ENCODE assay signal across 10 mouse cellular contexts in the genomic region with DNA sequence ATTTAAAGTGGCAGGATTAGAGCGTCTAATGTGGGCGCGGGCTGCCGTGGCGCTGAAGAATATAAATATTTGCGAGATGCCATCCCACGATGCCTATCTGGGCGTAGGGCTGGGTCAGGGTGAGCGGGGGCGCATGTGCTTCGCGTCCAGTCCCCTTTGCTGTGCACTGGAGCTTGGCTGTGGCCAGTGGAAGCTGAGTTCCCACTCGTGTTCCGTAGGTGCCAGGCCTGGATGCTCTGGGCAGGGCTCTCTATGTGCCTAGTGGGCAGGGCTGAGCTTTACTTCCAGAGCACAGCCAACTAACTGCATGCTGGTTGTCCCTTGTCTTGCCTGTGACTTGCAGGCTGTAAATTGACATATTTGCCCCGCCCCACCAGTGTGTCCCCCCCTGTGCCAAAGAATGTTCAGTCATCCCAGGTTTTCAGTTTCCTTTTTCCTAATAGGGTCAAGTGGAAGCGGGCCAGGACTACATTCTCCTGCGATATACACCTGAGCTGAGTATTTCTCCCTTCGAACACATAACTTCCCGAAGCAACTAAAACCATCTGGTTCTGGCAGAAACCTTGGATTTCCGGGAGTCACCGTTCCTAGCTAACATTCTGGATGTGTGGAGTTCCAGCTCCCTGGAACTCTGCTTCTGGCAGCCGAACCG. TPM values are rescaled to one million over a fixed set of nuclear protein-coding genes. Genes with fewer than 3 reads are reported as not detected.
A peak's percentile ranks its signal among the peaks of the same experiment; 100 is the strongest.
DNase-seq lines count a peak whose midpoint lies in the region; ATAC-seq lines count a peak whose summit lies in the region.
"Had no signal": no experiment of that assay in that cellular context is flagged by ENCODE, and none has a peak within 500 bp of the region (broad histone marks: within the 10 kb centered on the region; RNA-seq: fewer than 3 reads in every experiment).

No protein-coding gene starts in this region.

- peak; percentile 39 for DNase-seq in hindbrain, embryonic 10.5 days (ENCODE audit: low spot score)
- no peak for DNase-seq in hindbrain, embryonic 14.5 days (ENCODE audit: low spot score)
- DNase-seq in embryo, embryonic 9.5 days (ENCODE audit: extremely low spot score): peak; percentile 48
- peak; percentile 60 to 73 for DNase-seq in kidney, adult 8-10 months
- DNase-seq in midbrain, embryonic 11.5 days (ENCODE audit: low spot score, missing footprints): peak; percentile 93
- DNase-seq in spleen, postnatal 14 days (ENCODE audit: low spot score in 2 of 2): no peak
- DNase-seq in frontal cortex, postnatal 14 days (ENCODE audit: low spot score in 2 of 2): no peak
- no peak for DNase-seq in thymus, postnatal 4 days
- DNase-seq: cerebellum, adult 9-11 months had no signal

- WGBS in hindbrain, embryonic 10.5 days: 2% methylated on average over 23 of the region's 23 CpGs
- WGBS in hindbrain, embryonic 14.5 days: 1% methylated on average over 23 of the region's 23 CpGs
- under 1% methylated on average over 23 of the region's 23 CpGs for WGBS in midbrain, embryonic 11.5 days

- no peak overlapping the region for H3K4me2 ChIP-seq in hindbrain, embryonic 14.5 days (replicated peaks)
- H3K4me2 ChIP-seq in midbrain, embryonic 11.5 days: peak overlapping the region; percentile 35

- peaks cover 100% of the 10 kb centered on the region for H3K27me3 ChIP-seq in hindbrain, embryonic 10.5 days (ENCODE audit: insufficient read depth, poor library complexity, severe bottlenecking)
- peaks cover 100% of the 10 kb centered on the region for H3K27me3 ChIP-seq in hindbrain, embryonic 14.5 days (ENCODE audit: control insufficient read depth, insufficient read depth, low read length)
- H3K27me3 ChIP-seq in midbrain, embryonic 11.5 days (ENCODE audit: control insufficient read depth, insufficient read depth, low read length): peaks cover 95% of the 10 kb centered on the region

- peak overlapping the region; percentile 24 for H3K4me3 ChIP-seq in hindbrain, embryonic 10.5 days
- H3K4me3 ChIP-seq in hindbrain, embryonic 14.5 days (replicated peaks; ENCODE audit: low read length): no peak overlapping the region
- no peak overlapping the region; the same call in 1 of the 2 replicates for H3K4me3 ChIP-seq in midbrain, embryonic 11.5 days (ENCODE audit: low read depth, low read length)

- H3K4me1 ChIP-seq in hindbrain, embryonic 10.5 days (replicated peaks): peaks cover 67% of the 10 kb centered on the region
- peaks cover 10% of the 10 kb centered on the region; the same call in 1 of the 2 replicates for H3K4me1 ChIP-seq in hindbrain, embryonic 14.5 days (replicated peaks; ENCODE audit: control insufficient read depth, insufficient read depth, low read length)
- H3K4me1 ChIP-seq in midbrain, embryonic 11.5 days (ENCODE audit: control insufficient read depth, insufficient read depth, low read length): peaks cover 39% of the 10 kb centered on the region

- no peak overlapping the region for H3K27ac ChIP-seq in hindbrain, embryonic 10.5 days
- no peak overlapping the region for H3K27ac ChIP-seq in hindbrain, embryonic 14.5 days
- 0 out of 2 replicates have a peak overlapping the region, but pooled peaks have one; percentile 1 for H3K27ac ChIP-seq in midbrain, embryonic 11.5 days (ENCODE audit: low read depth, low read length)

- H3K36me3 ChIP-seq in hindbrain, embryonic 10.5 days: no peaks in the 10 kb centered on the region
- no peaks in the 10 kb centered on the region for H3K36me3 ChIP-seq in hindbrain, embryonic 14.5 days (replicated peaks; ENCODE audit: control insufficient read depth, insufficient read depth)
- H3K36me3 ChIP-seq in midbrain, embryonic 11.5 days (ENCODE audit: control insufficient read depth, insufficient read depth, low read length): no peaks in the 10 kb centered on the region

- ATAC-seq in hindbrain, embryonic 14.5 days (ENCODE audit: low FRiP score): no peak
- peak; percentile 33 for ATAC-seq in midbrain, embryonic 11.5 days (ENCODE audit: low FRiP score)

- H3K9me3 ChIP-seq in hindbrain, embryonic 10.5 days: no peaks in the 10 kb centered on the region
- H3K9me3 ChIP-seq in hindbrain, embryonic 14.5 days (ENCODE audit: control insufficient read depth, low read length): no peaks in the 10 kb centered on the region
- H3K9me3 ChIP-seq in midbrain, embryonic 11.5 days (ENCODE audit: control insufficient read depth, low read length): no peaks in the 10 kb centered on the region

- no peak overlapping the region for H3K9ac ChIP-seq in hindbrain, embryonic 14.5 days
- no peak overlapping the region for H3K9ac ChIP-seq in midbrain, embryonic 11.5 days (ENCODE audit: low read length)

RNA-seq across cellular contexts. Expression of a gene that starts 9.4 kb away (rescaled TPM):
- 1.2 and 2.3 TPM in 2 replicates for polyA plus RNA-seq in hindbrain, embryonic 10.5 days (2016; fragmentation: Nextera tagmentation; extraction: Ambion mirVana)
- 0.26 TPM in 1 of 2 replicates, not detected in the other for polyA plus RNA-seq in hindbrain, embryonic 14.5 days (2014; fragmentation: Nextera tagmentation; extraction: Ambion mirVana)
- 12.1 and 12.2 TPM in 2 replicates for polyA plus RNA-seq in midbrain, embryonic 11.5 days (2014; fragmentation: Nextera tagmentation; extraction: Ambion mirVana)
- polyA plus RNA-seq: spleen, adult 2 months had no signal

Comparison
In these comparisons a context has a peak if more than half of its experiments do, and no peak if none do; other contexts are left out.
1. DNase-seq: peak in hindbrain, embryonic 10.5 days (single experiment), embryo, embryonic 9.5 days (single experiment), kidney, adult 8-10 months (2 of 2) and midbrain, embryonic 11.5 days (single experiment); none in hindbrain, embryonic 14.5 days (single experiment), spleen, postnatal 14 days (0 of 2), frontal cortex, postnatal 14 days (0 of 2) and thymus, postnatal 4 days (single experiment).